Mouse (Mus musculus): Measurements from ENCODE around the gene Wwp2. TPM values are rescaled to one million over a fixed set of nuclear protein-coding genes. Genes with fewer than 3 reads are reported as not detected.

Wwp2 gene
- 49.2 and 51.8 TPM in 2 replicates for total RNA-seq (2012; rRNA removed)

GRCm38 (mm10) chr8:107435962-107436831 is at the start of gene Wwp2:
Gene Wwp2 (plus strand): TSS chr8:107436365.
- DNase-seq (ENCODE audit: low read depth, low spot score) = peak; percentile 68
- peak within 1 kb of the TSS; percentile 81 to 95 for H3K4me3 ChIP-seq (ENCODE audit: insufficient read depth in 1 of 2, low read depth in 1 of 2, low read length in 2 of 2, poor library complexity in 1 of 2, severe bottlenecking in 1 of 2)
- no peaks in the 10 kb centered on the region for H3K36me3 ChIP-seq (ENCODE audit: control insufficient read depth, insufficient read depth, low read length, poor library complexity, severe bottlenecking)
- H3K27ac ChIP-seq (ENCODE audit: insufficient read depth, low read depth, low read length, poor library complexity, severe bottlenecking) = peak within 1 kb of the TSS; percentile 97; the same call in 1 of the 2 replicates
- H3K9me3 ChIP-seq (ENCODE audit: control insufficient read depth, insufficient read depth, low read depth, low read length) = no peaks in the 10 kb centered on the region
- peaks cover 4 to 6% of the 10 kb centered on the region in 2 experiments; a peak in 2 of 4 replicates for H3K4me1 ChIP-seq (ENCODE audit: control insufficient read depth in 2 of 2, insufficient read depth in 2 of 2, low read length in 2 of 2, poor library complexity in 1 of 2)
- no peak for TF ChIP-seq ZNF384 (IDR thresholded peaks at IDR 0.05; ENCODE audit: low read depth, low read length)
- TF ChIP-seq CHD2 (IDR thresholded peaks at IDR 0.05; ENCODE audit: low read depth, low read length) = no peak
- TF ChIP-seq ZC3H11A (IDR thresholded peaks at IDR 0.05; ENCODE audit: borderline replicate concordance, low read depth, low read length) = no peak
- no peak for TF ChIP-seq MAFK (IDR thresholded peaks at IDR 0.05; ENCODE audit: insufficient read depth, low read depth, low read length)
- 0 out of 2 replicates have a peak, but pooled peaks have one; percentile 24 for TF ChIP-seq HCFC1 (IDR thresholded peaks at IDR 0.05; ENCODE audit: borderline replicate concordance, insufficient read depth, low read length)
- peak within 1 kb of the TSS; percentile 81 for H3K9ac ChIP-seq (ENCODE audit: insufficient read depth, low read depth, low read length, poor library complexity, severe bottlenecking)
- in situ Hi-C loops (cut with MboI; ENCODE audit: low sequenced_read_pairs in 2 of 2, unreplicated experiment in 2 of 2) = no loop called here

DNA sequence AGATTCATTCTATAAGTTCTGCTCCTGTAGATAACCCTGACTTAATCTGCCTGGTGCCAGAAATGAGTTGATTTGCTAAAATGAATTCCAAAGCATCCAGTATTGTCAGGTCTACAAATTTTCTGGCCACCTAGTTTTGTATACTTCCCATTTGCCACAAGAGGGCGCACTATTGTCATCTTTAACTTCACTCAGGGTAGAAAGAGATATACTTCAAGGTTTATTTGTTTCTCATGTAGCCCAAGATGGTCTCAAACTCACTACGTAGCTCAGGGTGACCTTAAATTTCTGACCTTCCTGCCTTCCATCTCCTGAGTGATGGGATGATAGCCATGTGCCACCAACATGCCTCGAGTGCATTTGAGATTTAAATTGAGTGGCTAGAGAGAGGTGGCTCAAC is 49.5 kb upstream of the Wwp2 start:
- Histone ChIP-seq H3K27ac (ENCODE audit: insufficient read depth, low read depth, low read length, poor library complexity, severe bottlenecking) (no peak overlapping the region), H3K4me1 (ENCODE audit: control insufficient read depth in 2 of 2, insufficient read depth in 2 of 2, low read length in 2 of 2, poor library complexity in 1 of 2) (0 out of 4 replicates have a peak, but pooled peaks cover 0 to 2% of the 10 kb centered on the region in 2 experiments), H3K9ac (ENCODE audit: insufficient read depth, low read depth, low read length, poor library complexity, severe bottlenecking) (no peak overlapping the region), H3K4me3 (ENCODE audit: insufficient read depth in 1 of 2, low read depth in 1 of 2, low read length in 2 of 2, poor library complexity in 1 of 2, severe bottlenecking in 1 of 2) (no peak overlapping the region), H3K9me3 (ENCODE audit: control insufficient read depth, insufficient read depth, low read depth, low read length) (no peaks in the 10 kb centered on the region), H3K36me3 (ENCODE audit: control insufficient read depth, insufficient read depth, low read length, poor library complexity, severe bottlenecking) (no peaks in the 10 kb centered on the region)
- TF ChIP-seq MAFK (IDR thresholded peaks at IDR 0.05; ENCODE audit: insufficient read depth, low read depth, low read length) (no peak), ZNF384 (IDR thresholded peaks at IDR 0.05; ENCODE audit: low read depth, low read length) (no peak), CHD2 (IDR thresholded peaks at IDR 0.05; ENCODE audit: low read depth, low read length) (no peak), HCFC1 (IDR thresholded peaks at IDR 0.05; ENCODE audit: borderline replicate concordance, insufficient read depth, low read length) (no peak), ZC3H11A (IDR thresholded peaks at IDR 0.05; ENCODE audit: borderline replicate concordance, low read depth, low read length) (peak; percentile 30)
- in situ Hi-C loops (cut with MboI; ENCODE audit: low sequenced_read_pairs in 2 of 2, unreplicated experiment in 2 of 2) = no loop called here
- DNase-seq (ENCODE audit: low read depth, low spot score) = peak; percentile 43

GRCm38 (mm10) chr8:107387861-107388260 is 48.3 kb upstream of the Wwp2 start:
- no peaks in the 10 kb centered on the region for H3K9me3 ChIP-seq (ENCODE audit: control insufficient read depth, insufficient read depth, low read depth, low read length)
- H3K4me3 ChIP-seq (ENCODE audit: insufficient read depth in 1 of 2, low read depth in 1 of 2, low read length in 2 of 2, poor library complexity in 1 of 2, severe bottlenecking in 1 of 2) = no peak overlapping the region
- H3K27ac ChIP-seq (ENCODE audit: insufficient read depth, low read depth, low read length, poor library complexity, severe bottlenecking) = no peak overlapping the region
- no peak overlapping the region for H3K9ac ChIP-seq (ENCODE audit: insufficient read depth, low read depth, low read length, poor library complexity, severe bottlenecking)
- DNase-seq (ENCODE audit: low read depth, low spot score) = peak; percentile 29
- TF ChIP-seq ZC3H11A (IDR thresholded peaks at IDR 0.05; ENCODE audit: borderline replicate concordance, low read depth, low read length) (peak; percentile 54; the same call in 1 of the 2 replicates), MAFK (IDR thresholded peaks at IDR 0.05; ENCODE audit: insufficient read depth, low read depth, low read length) (no peak)
- H3K36me3 ChIP-seq (ENCODE audit: control insufficient read depth, insufficient read depth, low read length, poor library complexity, severe bottlenecking) = no peaks in the 10 kb centered on the region
- H3K4me1 ChIP-seq (ENCODE audit: control insufficient read depth in 2 of 2, insufficient read depth in 2 of 2, low read length in 2 of 2, poor library complexity in 1 of 2) = 0 out of 4 replicates have a peak, but pooled peaks cover 0 to 2% of the 10 kb centered on the region in 2 experiments
- in situ Hi-C loops (cut with MboI; ENCODE audit: low sequenced_read_pairs in 2 of 2, unreplicated experiment in 2 of 2) = no loop called here

DNA sequence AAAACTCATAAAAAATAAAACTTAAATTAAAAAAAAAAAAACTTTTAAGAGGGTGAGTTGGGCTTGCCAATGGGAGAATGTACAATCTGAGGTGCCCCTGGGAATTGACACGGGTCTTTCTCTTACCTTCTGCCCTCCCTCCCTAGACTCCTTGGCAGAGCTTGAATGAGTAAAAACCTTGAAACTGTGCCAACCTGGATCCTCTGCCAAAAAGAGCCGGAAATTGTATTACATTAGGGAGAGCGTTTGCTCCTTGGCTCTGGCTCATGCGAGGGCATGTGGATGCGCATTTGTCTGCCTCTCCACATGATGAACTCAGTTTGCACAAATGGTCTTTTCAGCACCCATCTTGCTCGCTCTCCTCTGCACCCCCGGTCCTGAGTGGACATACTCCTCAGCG is 46.6 kb upstream of the Wwp2 start:
- TF ChIP-seq ZC3H11A (IDR thresholded peaks at IDR 0.05; ENCODE audit: borderline replicate concordance, low read depth, low read length) = no peak
- TF ChIP-seq HCFC1 (IDR thresholded peaks at IDR 0.05; ENCODE audit: borderline replicate concordance, insufficient read depth, low read length) = no peak
- TF ChIP-seq MAFK (IDR thresholded peaks at IDR 0.05; ENCODE audit: insufficient read depth, low read depth, low read length) = no peak
- no peak for TF ChIP-seq ZNF384 (IDR thresholded peaks at IDR 0.05; ENCODE audit: low read depth, low read length)
- no peak for TF ChIP-seq CHD2 (IDR thresholded peaks at IDR 0.05; ENCODE audit: low read depth, low read length)
- in situ Hi-C loops (cut with MboI; ENCODE audit: low sequenced_read_pairs in 2 of 2, unreplicated experiment in 2 of 2) = no loop called here
- no peaks in the 10 kb centered on the region for H3K9me3 ChIP-seq (ENCODE audit: control insufficient read depth, insufficient read depth, low read depth, low read length)
- 0 out of 4 replicates have a peak, but pooled peaks cover 0 to 2% of the 10 kb centered on the region in 2 experiments for H3K4me1 ChIP-seq (ENCODE audit: control insufficient read depth in 2 of 2, insufficient read depth in 2 of 2, low read length in 2 of 2, poor library complexity in 1 of 2)
- H3K36me3 ChIP-seq (ENCODE audit: control insufficient read depth, insufficient read depth, low read length, poor library complexity, severe bottlenecking) = no peaks in the 10 kb centered on the region
- H3K27ac ChIP-seq (ENCODE audit: insufficient read depth, low read depth, low read length, poor library complexity, severe bottlenecking) = no peak overlapping the region
- no peak overlapping the region for H3K9ac ChIP-seq (ENCODE audit: insufficient read depth, low read depth, low read length, poor library complexity, severe bottlenecking)
- DNase-seq (ENCODE audit: low read depth, low spot score) = no peak
- H3K4me3 ChIP-seq (ENCODE audit: insufficient read depth in 1 of 2, low read depth in 1 of 2, low read length in 2 of 2, poor library complexity in 1 of 2, severe bottlenecking in 1 of 2) = no peak overlapping the region

All from ES-E14 (cell line).